Mouse (Mus musculus): ENCODE results near the gene Ush2a.

GRCm38 (mm10) chr1:188755031-188755430 lies 493.2 kb downstream of the Ush2a start:
- no peak for TF ChIP-seq POLR2A (IDR thresholded peaks at IDR 0.05; ENCODE audit: low read depth, low read length)
- TF ChIP-seq CTCF (conservative IDR thresholded peaks at IDR 0.05; ENCODE audit: insufficient read depth, insufficient read length, low read depth, low read length) = no peak

Measured in kidney, adult 2 months (tissue).